Mouse (Mus musculus): ENCODE measurements around the gene Luc7l2.

DNA sequence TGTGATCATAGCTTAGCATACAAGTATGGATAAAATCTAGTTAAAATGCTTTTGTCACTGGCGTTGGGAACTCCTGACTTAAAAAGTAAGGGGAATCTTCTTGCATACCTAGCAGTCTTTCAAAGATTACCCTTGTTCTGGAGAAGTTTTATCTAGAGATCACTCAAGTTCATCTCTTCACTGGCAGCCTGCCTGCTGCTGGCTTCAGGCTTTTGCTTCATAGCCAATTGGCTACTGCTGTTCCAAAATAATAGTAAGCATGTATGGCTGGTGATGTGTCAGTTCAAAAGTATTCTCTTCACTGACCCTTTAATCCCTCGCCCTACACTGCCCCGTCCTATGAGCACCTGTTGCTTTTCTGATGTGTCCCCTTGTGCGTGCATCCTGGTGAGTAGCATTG lies 35.9 kb upstream of the Luc7l2 start:
- TF ChIP-seq POLR2A (IDR thresholded peaks at IDR 0.05; ENCODE audit: low read depth, low read length), result no peak
- TF ChIP-seq CTCF (IDR thresholded peaks at IDR 0.05; ENCODE audit: extremely low read depth, insufficient read depth, insufficient read length, insufficient replicate concordance), result no peak
